Mouse (Mus musculus): ENCODE results near the gene Vegfd. TPM values are rescaled to one million over a fixed set of nuclear protein-coding genes. Genes with fewer than 3 reads are reported as not detected.
A peak's percentile ranks its signal among the peaks of the same experiment; 100 is the strongest.

Vegfd gene
- polyA plus RNA-seq, 1 experiment, result 23.2 TPM

GRCm38 (mm10) chrX:164432682-164433081 lies 59.5 kb downstream of the Vegfd start:
- no peak for DNase-seq
- Histone ChIP-seq H3K4me1 (ENCODE audit: control insufficient read depth, insufficient read depth, low read length) (no peaks in the 10 kb centered on the region; the same call in 1 of the 2 replicates), H3K4me3 (replicated peaks; ENCODE audit: extremely low read depth, low read depth, low read length) (no peak overlapping the region)
- WGBS, result 91% methylated on average over 9 of the region's 9 CpGs
- TF ChIP-seq CTCF (IDR thresholded peaks at IDR 0.05; ENCODE audit: insufficient read depth, low read length) (no peak), POLR2A (IDR thresholded peaks at IDR 0.05; ENCODE audit: borderline replicate concordance, extremely low read depth, low read depth, low read length) (no peak)

- TF ChIP-seq POLR2A (IDR thresholded peaks at IDR 0.05; ENCODE audit: borderline replicate concordance, extremely low read depth, low read depth, low read length) (no peak), CTCF (IDR thresholded peaks at IDR 0.05; ENCODE audit: insufficient read depth, low read length) (no peak)
- no peaks in the 10 kb centered on the region for H3K4me1 ChIP-seq (ENCODE audit: control insufficient read depth, insufficient read depth, low read length)
- H3K4me3 ChIP-seq (replicated peaks; ENCODE audit: extremely low read depth, low read depth, low read length), result no peak within 1 kb of the TSS
- no peak for DNase-seq
- WGBS, result 48% methylated on average over 8 of the region's 8 CpGs
Observed at GRCm38 (mm10) chrX:164436709-164437108, 63.5 kb downstream of the Vegfd start, which contains the start of gene Asb11. Gene Asb11, plus strand, starts transcription at chrX:164436994.

GRCm38 (mm10) chrX:164439462-164439861 lies 66.3 kb downstream of the Vegfd start:
- TF ChIP-seq CTCF (IDR thresholded peaks at IDR 0.05; ENCODE audit: insufficient read depth, low read length), result no peak
- TF ChIP-seq POLR2A (IDR thresholded peaks at IDR 0.05; ENCODE audit: borderline replicate concordance, extremely low read depth, low read depth, low read length), result no peak
- Histone ChIP-seq H3K4me3 (replicated peaks; ENCODE audit: extremely low read depth, low read depth, low read length) (no peak overlapping the region), H3K4me1 (ENCODE audit: control insufficient read depth, insufficient read depth, low read length) (no peaks in the 10 kb centered on the region)
- WGBS, result 65% methylated on average over 7 of the region's 7 CpGs
- no peak for DNase-seq

- DNase-seq, result no peak
Observed at GRCm38 (mm10) chrX:164440140-164440539, 67.0 kb downstream of the Vegfd start.

GRCm38 (mm10) chrX:164440703-164441102 lies 67.5 kb downstream of the Vegfd start:
- 65% methylated on average over 3 of the region's 3 CpGs for WGBS
- DNase-seq, result no peak
- Histone ChIP-seq H3K4me3 (replicated peaks; ENCODE audit: extremely low read depth, low read depth, low read length) (no peak overlapping the region), H3K4me1 (ENCODE audit: control insufficient read depth, insufficient read depth, low read length) (no peaks in the 10 kb centered on the region)
- no peak for TF ChIP-seq CTCF (IDR thresholded peaks at IDR 0.05; ENCODE audit: insufficient read depth, low read length)
- TF ChIP-seq POLR2A (IDR thresholded peaks at IDR 0.05; ENCODE audit: borderline replicate concordance, extremely low read depth, low read depth, low read length), result no peak

More at GRCm38 (mm10) chrX:164440140-164440539, 67.0 kb downstream of the Vegfd start:
- no peak overlapping the region for H3K4me3 ChIP-seq (replicated peaks; ENCODE audit: extremely low read depth, low read depth, low read length)
- 51% methylated on average over 2 of the region's 2 CpGs for WGBS
- TF ChIP-seq POLR2A (IDR thresholded peaks at IDR 0.05; ENCODE audit: borderline replicate concordance, extremely low read depth, low read depth, low read length) (no peak), CTCF (IDR thresholded peaks at IDR 0.05; ENCODE audit: insufficient read depth, low read length) (no peak)
- H3K4me1 ChIP-seq (ENCODE audit: control insufficient read depth, insufficient read depth, low read length), result no peaks in the 10 kb centered on the region

GRCm38 (mm10) chrX:164441306-164441705 lies 68.1 kb downstream of the Vegfd start:
- H3K4me1 ChIP-seq (ENCODE audit: control insufficient read depth, insufficient read depth, low read length), result no peaks in the 10 kb centered on the region
- WGBS, result 64% methylated on average over 3 of the region's 3 CpGs
- no peak overlapping the region for H3K4me3 ChIP-seq (replicated peaks; ENCODE audit: extremely low read depth, low read depth, low read length)
- no peak for DNase-seq
- TF ChIP-seq POLR2A (IDR thresholded peaks at IDR 0.05; ENCODE audit: borderline replicate concordance, extremely low read depth, low read depth, low read length) (no peak), CTCF (IDR thresholded peaks at IDR 0.05; ENCODE audit: insufficient read depth, low read length) (no peak)

- Histone ChIP-seq H3K4me3 (replicated peaks; ENCODE audit: extremely low read depth, low read depth, low read length) (no peak overlapping the region), H3K4me1 (ENCODE audit: control insufficient read depth, insufficient read depth, low read length) (no peaks in the 10 kb centered on the region)
- TF ChIP-seq CTCF (IDR thresholded peaks at IDR 0.05; ENCODE audit: insufficient read depth, low read length) (no peak), POLR2A (IDR thresholded peaks at IDR 0.05; ENCODE audit: borderline replicate concordance, extremely low read depth, low read depth, low read length) (no peak)
- 64% methylated on average over 12 of the region's 12 CpGs for WGBS
- no peak for DNase-seq
Observed at GRCm38 (mm10) chrX:164445601-164446000, 72.4 kb downstream of the Vegfd start.

- WGBS, result 65% methylated on average over 10 of the region's 10 CpGs
- no peak for DNase-seq
- H3K4me1 ChIP-seq (ENCODE audit: control insufficient read depth, insufficient read depth, low read length), result no peaks in the 10 kb centered on the region
- H3K4me3 ChIP-seq (replicated peaks; ENCODE audit: extremely low read depth, low read depth, low read length), result no peak overlapping the region
- TF ChIP-seq POLR2A (IDR thresholded peaks at IDR 0.05; ENCODE audit: borderline replicate concordance, extremely low read depth, low read depth, low read length) (no peak), CTCF (IDR thresholded peaks at IDR 0.05; ENCODE audit: insufficient read depth, low read length) (peak; percentile 37; the same call in 1 of the 2 replicates)
Observed at GRCm38 (mm10) chrX:164446106-164446551, 73.0 kb downstream of the Vegfd start.

- no peak for DNase-seq
- H3K4me3 ChIP-seq (replicated peaks; ENCODE audit: extremely low read depth, low read depth, low read length), result no peak overlapping the region
- WGBS, result 85% methylated on average over 9 of the region's 9 CpGs
- TF ChIP-seq CTCF (IDR thresholded peaks at IDR 0.05; ENCODE audit: insufficient read depth, low read length) (no peak), POLR2A (IDR thresholded peaks at IDR 0.05; ENCODE audit: borderline replicate concordance, extremely low read depth, low read depth, low read length) (no peak)
- no peaks in the 10 kb centered on the region for H3K4me1 ChIP-seq (ENCODE audit: control insufficient read depth, insufficient read depth, low read length)
Observed at GRCm38 (mm10) chrX:164446835-164447681, 73.9 kb downstream of the Vegfd start.

- no peak overlapping the region for H3K4me3 ChIP-seq (replicated peaks; ENCODE audit: extremely low read depth, low read depth, low read length)
- no peak for TF ChIP-seq CTCF (IDR thresholded peaks at IDR 0.05; ENCODE audit: insufficient read depth, low read length)
- 80% methylated on average over 2 of the region's 2 CpGs for WGBS
- H3K4me1 ChIP-seq (ENCODE audit: control insufficient read depth, insufficient read depth, low read length), result no peaks in the 10 kb centered on the region
- DNase-seq, result no peak
Observed at GRCm38 (mm10) chrX:164447682-164448071, 74.5 kb downstream of the Vegfd start.

Data from lung, adult 2 months (tissue).